Comparison of ENCODE assay signal across 24 mouse cellular contexts in the genomic region with DNA sequence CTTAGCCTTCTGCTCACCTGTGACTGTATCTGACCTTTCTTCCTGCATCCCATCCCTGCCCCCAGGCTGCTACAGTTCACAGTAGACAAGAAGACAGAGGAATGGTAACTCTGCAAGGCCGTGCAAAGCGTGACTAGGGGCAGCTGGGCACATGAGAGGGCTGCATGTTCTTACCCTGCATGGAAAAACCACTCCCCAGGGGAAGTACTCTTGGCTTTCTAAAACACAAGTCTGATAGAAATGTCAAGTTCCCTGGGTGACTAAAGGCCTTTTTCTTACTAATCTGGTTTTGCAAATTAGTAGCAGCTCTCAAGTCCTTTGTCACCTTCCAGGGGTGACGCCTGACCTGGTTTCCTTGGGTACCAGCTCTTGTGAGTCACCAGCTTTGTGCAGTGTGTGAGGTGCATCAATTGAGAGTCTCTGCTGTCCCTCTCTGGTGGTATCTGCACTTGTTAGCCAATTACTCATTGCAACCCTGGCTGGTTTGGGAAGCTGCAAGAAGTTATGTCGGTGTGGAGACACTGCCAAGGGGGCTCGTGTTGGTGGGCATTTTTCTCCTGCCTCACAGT.
DNase-seq lines count a peak whose midpoint lies in the region; ATAC-seq and TF ChIP-seq lines count a peak whose summit lies in the region.
"Had no signal": no experiment of that assay in that cellular context is flagged by ENCODE, and none has a peak within 500 bp of the region (broad histone marks: within the 10 kb centered on the region; RNA-seq: fewer than 3 reads in every experiment).

No protein-coding gene starts in this region.

- no peak for TF ChIP-seq CTCF in cerebellum, adult 2 months (IDR thresholded peaks at IDR 0.05; ENCODE audit: borderline replicate concordance, insufficient read depth, low read depth, low read length)
- no peak for TF ChIP-seq CTCF in intestine, postnatal 0 days (IDR thresholded peaks at IDR 0.05; ENCODE audit: low read depth)

- H3K4me3 ChIP-seq in cerebellum, adult 2 months (replicated peaks; ENCODE audit: insufficient read depth, low read depth, low read length) = no peak overlapping the region
- no peak overlapping the region for H3K4me3 ChIP-seq in intestine, postnatal 0 days (ENCODE audit: low read depth, low read length)
- H3K4me3 ChIP-seq in intestine, embryonic 15.5 days (replicated peaks) = no peak overlapping the region
- H3K4me3 ChIP-seq: embryonic facial prominence, embryonic 10.5 days; embryonic facial prominence, embryonic 13.5 days; erythroblast, embryonic 14.5 days; forebrain, embryonic 12.5 days; gastrocnemius, adult 2 months; hindbrain, embryonic 15.5 days had no signal

- H3K27me3 ChIP-seq in cerebellum, adult 2 months (ENCODE audit: control insufficient read depth, insufficient read depth, low read length) = no peaks in the 10 kb centered on the region
- H3K27me3 ChIP-seq in intestine, postnatal 0 days (replicated peaks; ENCODE audit: control insufficient read depth, insufficient read depth, low read length) = no peaks in the 10 kb centered on the region
- no peaks in the 10 kb centered on the region for H3K27me3 ChIP-seq in intestine, embryonic 15.5 days (replicated peaks)
- H3K27me3 ChIP-seq: embryonic facial prominence, embryonic 13.5 days had no signal

- H3K9ac ChIP-seq in intestine, postnatal 0 days (ENCODE audit: low read depth, low read length) = no peak overlapping the region
- no peak overlapping the region for H3K9ac ChIP-seq in intestine, embryonic 15.5 days
- H3K9ac ChIP-seq: embryonic facial prominence, embryonic 13.5 days; forebrain, embryonic 12.5 days; hindbrain, embryonic 15.5 days had no signal

- no peak overlapping the region for H3K27ac ChIP-seq in cerebellum, adult 2 months (ENCODE audit: insufficient read depth, low read length)
- H3K27ac ChIP-seq in intestine, postnatal 0 days (ENCODE audit: low read depth, low read length) = peak overlapping the region; percentile 15; the same call in 1 of the 2 replicates
- no peak overlapping the region for H3K27ac ChIP-seq in intestine, embryonic 15.5 days
- H3K27ac ChIP-seq: embryonic facial prominence, embryonic 10.5 days; embryonic facial prominence, embryonic 13.5 days; forebrain, embryonic 12.5 days; gastrocnemius, adult 2 months; hindbrain, embryonic 15.5 days had no signal

- H3K4me1 ChIP-seq in cerebellum, adult 2 months (ENCODE audit: control insufficient read depth, insufficient read depth, low read length) = peaks cover 35% of the 10 kb centered on the region
- H3K4me1 ChIP-seq in intestine, postnatal 0 days (replicated peaks; ENCODE audit: control insufficient read depth, insufficient read depth, low read length) = no peaks in the 10 kb centered on the region
- no peaks in the 10 kb centered on the region for H3K4me1 ChIP-seq in intestine, embryonic 15.5 days (replicated peaks)

- 79% methylated on average over 5 of the region's 5 CpGs for WGBS in cerebellum, adult 2 months
- WGBS in intestine, postnatal 0 days = 87% methylated on average over 5 of the region's 5 CpGs
- WGBS in intestine, embryonic 15.5 days = 87% methylated on average over 5 of the region's 5 CpGs

- H3K36me3 ChIP-seq in intestine, postnatal 0 days (ENCODE audit: control insufficient read depth, insufficient read depth) = peaks cover 13% of the 10 kb centered on the region; the same call in 1 of the 2 replicates
- no peaks in the 10 kb centered on the region for H3K36me3 ChIP-seq in intestine, embryonic 15.5 days
- H3K36me3 ChIP-seq: hindbrain, embryonic 15.5 days had no signal

- no peaks in the 10 kb centered on the region for H3K9me3 ChIP-seq in intestine, postnatal 0 days (ENCODE audit: control insufficient read depth)
- no peaks in the 10 kb centered on the region for H3K9me3 ChIP-seq in intestine, embryonic 15.5 days
- H3K9me3 ChIP-seq: embryonic facial prominence, embryonic 10.5 days; embryonic facial prominence, embryonic 13.5 days; forebrain, embryonic 12.5 days; hindbrain, embryonic 15.5 days had no signal

- ATAC-seq in intestine, postnatal 0 days = no peak
- no peak for ATAC-seq in intestine, embryonic 15.5 days
- ATAC-seq: activated CD4-positive, CD25-positive, alpha-beta regulatory T cell, adult 4 months; forebrain, embryonic 16.5 days had no signal

- no peak for TF ChIP-seq POLR2A in cerebellum, adult 2 months (IDR thresholded peaks at IDR 0.05; ENCODE audit: borderline replicate concordance, insufficient read depth, low read length)

- peak; percentile 36 to 58 for DNase-seq in cerebellum, adult 2 months
- no peak for DNase-seq in cerebellum, adult 8-10 months
- DNase-seq in right cerebral cortex, adult 18-20 months = peak; percentile 13
- DNase-seq in right cerebral cortex, postnatal 10 days (ENCODE audit: low spot score in 2 of 2) = no peak
- no peak for DNase-seq in layer of hippocampus, adult 9-10 months (ENCODE audit: low spot score)
- DNase-seq in urinary bladder, postnatal 25 days (ENCODE audit: low spot score) = no peak
- DNase-seq: adrenal gland, adult 8-10 months; adrenal gland, postnatal 25 days; cerebellum, postnatal 10 days; cerebellum, postnatal 36 days; embryo, embryonic 11 days; gastrocnemius, adult 2 months; gastrocnemius, postnatal 14 days; heart, adult 11 months had no signal

- H3K4me2 ChIP-seq in intestine, postnatal 0 days (replicated peaks; ENCODE audit: low read depth) = no peak overlapping the region
- H3K4me2 ChIP-seq in intestine, embryonic 15.5 days (replicated peaks) = no peak overlapping the region
- H3K4me2 ChIP-seq: embryonic facial prominence, embryonic 13.5 days; forebrain, embryonic 12.5 days; heart, embryonic 11.5 days; hindbrain, embryonic 15.5 days had no signal

Comparison
In these comparisons a context has a peak if more than half of its experiments do, and no peak if none do; other contexts are left out.
1. DNase-seq: peak in cerebellum, adult 2 months (2 of 2) and right cerebral cortex, adult 18-20 months (single experiment); none in cerebellum, adult 8-10 months (single experiment), right cerebral cortex, postnatal 10 days (0 of 2), layer of hippocampus, adult 9-10 months (single experiment) and urinary bladder, postnatal 25 days (single experiment).